Mouse (Mus musculus): ENCODE data around the gene Tex33. TPM values are rescaled to one million over a fixed set of nuclear protein-coding genes. Genes with fewer than 3 reads are reported as not detected.

Tex33 gene
- total RNA-seq, 1 experiment from 2014 or later = not detected

- no peak for ATAC-seq (replicated peaks in 1 of 2; ENCODE audit: insufficient read depth in 1 of 2, low FRiP score in 2 of 2, low TSS enrichment in 1 of 2, low read depth in 1 of 2, poor library complexity in 2 of 2, severe bottlenecking in 2 of 2)
These were observed 28.8 kb upstream of the Tex33 start for GRCm38 (mm10) chr15:78424507-78424906.

DNA sequence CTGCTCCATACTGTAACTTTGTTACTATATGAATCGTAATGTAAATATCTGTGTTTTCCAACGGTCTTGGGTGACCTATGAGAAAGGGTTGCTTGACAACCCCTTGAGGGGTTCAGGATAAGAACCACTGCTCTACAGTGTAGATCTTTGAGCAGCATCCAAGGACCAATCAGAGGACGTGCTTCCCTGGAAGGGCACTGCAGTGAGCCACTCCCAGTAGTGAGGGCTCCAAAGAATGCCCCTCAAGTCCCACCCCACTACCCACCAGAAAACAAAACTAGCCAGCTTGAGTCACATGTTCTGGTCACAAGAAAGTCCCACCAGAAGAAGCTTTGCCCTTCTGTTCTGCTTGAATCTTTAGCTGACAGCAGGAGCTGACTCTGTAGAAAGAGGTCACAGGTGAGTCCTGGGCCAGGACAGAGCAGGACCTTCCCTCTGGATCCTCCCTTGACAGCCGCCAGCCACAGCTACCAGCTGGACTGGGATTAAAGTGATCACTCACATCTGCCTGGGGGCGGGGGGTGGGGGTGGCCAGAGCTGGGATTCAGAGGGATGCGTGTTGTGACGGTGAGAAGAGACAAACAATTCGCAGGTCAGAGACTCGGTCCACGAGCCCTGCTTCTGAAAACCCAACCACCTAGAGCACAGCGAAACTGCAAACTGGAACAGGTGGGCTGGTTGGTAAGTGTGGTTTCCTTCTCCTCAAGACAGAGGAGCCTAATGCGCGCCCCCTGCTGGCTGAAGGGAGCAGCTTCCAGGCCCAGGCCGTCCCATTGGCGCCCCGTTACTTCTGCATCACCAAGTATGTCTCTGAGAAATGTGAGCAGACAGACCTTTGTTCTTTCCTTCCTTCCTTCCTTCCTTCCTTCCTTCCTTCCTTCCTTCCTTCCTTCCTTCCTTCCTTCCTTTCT is 26.6 kb upstream of the Tex33 start:
- peak; percentile 77 to 93 for ATAC-seq (replicated peaks in 1 of 2; ENCODE audit: insufficient read depth in 1 of 2, low FRiP score in 2 of 2, low TSS enrichment in 1 of 2, low read depth in 1 of 2, poor library complexity in 2 of 2, severe bottlenecking in 2 of 2)

DNA sequence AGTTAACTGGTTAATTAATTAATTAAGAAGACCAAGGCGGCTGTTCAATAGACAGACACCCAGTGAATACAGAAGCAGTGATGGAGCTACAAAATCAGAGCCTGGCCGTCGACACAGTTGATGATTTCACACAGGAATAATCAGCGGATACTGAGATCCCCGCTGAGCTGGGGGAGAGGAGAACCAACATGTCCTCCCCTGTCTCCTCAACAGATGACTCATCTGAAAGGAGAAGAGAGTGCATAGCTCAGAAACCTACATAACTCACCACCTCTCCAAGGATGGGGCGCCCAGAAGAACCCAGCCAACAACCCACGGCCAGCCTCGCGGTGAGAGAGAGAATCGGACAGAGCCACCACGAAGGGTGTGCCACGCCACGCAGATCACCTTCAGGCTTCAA is 24.7 kb upstream of the Tex33 start:
- no peak for ATAC-seq (replicated peaks in 1 of 2; ENCODE audit: insufficient read depth in 1 of 2, low FRiP score in 2 of 2, low TSS enrichment in 1 of 2, low read depth in 1 of 2, poor library complexity in 2 of 2, severe bottlenecking in 2 of 2)

- ATAC-seq (replicated peaks in 1 of 2; ENCODE audit: insufficient read depth in 1 of 2, low FRiP score in 2 of 2, low TSS enrichment in 1 of 2, low read depth in 1 of 2, poor library complexity in 2 of 2, severe bottlenecking in 2 of 2) = no peak
These were observed 21.2 kb upstream of the Tex33 start for GRCm38 (mm10) chr15:78416937-78417336.

DNA sequence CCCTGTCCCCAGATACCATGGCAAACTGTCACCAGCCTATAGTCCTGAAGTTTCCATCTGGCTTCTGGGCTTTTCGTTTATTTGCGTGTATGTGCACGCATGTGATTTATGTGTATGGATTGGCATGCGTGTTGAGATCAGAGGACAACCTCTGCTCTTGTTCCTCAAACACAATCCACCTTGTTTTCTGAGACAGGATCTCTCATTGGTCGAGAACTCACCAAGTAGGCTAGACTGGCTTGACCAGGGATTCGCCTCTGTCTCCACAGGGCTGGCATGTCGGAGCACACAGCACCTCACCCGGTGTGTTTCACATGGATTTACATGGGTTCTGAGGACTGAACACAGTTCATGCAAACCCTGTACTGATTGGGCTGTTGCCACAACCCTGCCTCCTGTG is 18.4 kb upstream of the Tex33 start:
- no peak for ATAC-seq (replicated peaks in 1 of 2; ENCODE audit: insufficient read depth in 1 of 2, low FRiP score in 2 of 2, low TSS enrichment in 1 of 2, low read depth in 1 of 2, poor library complexity in 2 of 2, severe bottlenecking in 2 of 2)

- ATAC-seq (replicated peaks in 1 of 2; ENCODE audit: insufficient read depth in 1 of 2, low FRiP score in 2 of 2, low TSS enrichment in 1 of 2, low read depth in 1 of 2, poor library complexity in 2 of 2, severe bottlenecking in 2 of 2) = no peak
These were observed 18.0 kb upstream of the Tex33 start for GRCm38 (mm10) chr15:78413719-78414117.

- ATAC-seq (replicated peaks in 1 of 2; ENCODE audit: insufficient read depth in 1 of 2, low FRiP score in 2 of 2, low TSS enrichment in 1 of 2, low read depth in 1 of 2, poor library complexity in 2 of 2, severe bottlenecking in 2 of 2) = peak in 1 of 2 experiments; percentile 43; a peak in 1 of 4 replicates
These were observed 17.5 kb upstream of the Tex33 start for GRCm38 (mm10) chr15:78413083-78413718.

- ATAC-seq (replicated peaks in 1 of 2; ENCODE audit: insufficient read depth in 1 of 2, low FRiP score in 2 of 2, low TSS enrichment in 1 of 2, low read depth in 1 of 2, poor library complexity in 2 of 2, severe bottlenecking in 2 of 2) = no peak
These were observed 13.9 kb upstream of the Tex33 start for GRCm38 (mm10) chr15:78409570-78410052.

DNA sequence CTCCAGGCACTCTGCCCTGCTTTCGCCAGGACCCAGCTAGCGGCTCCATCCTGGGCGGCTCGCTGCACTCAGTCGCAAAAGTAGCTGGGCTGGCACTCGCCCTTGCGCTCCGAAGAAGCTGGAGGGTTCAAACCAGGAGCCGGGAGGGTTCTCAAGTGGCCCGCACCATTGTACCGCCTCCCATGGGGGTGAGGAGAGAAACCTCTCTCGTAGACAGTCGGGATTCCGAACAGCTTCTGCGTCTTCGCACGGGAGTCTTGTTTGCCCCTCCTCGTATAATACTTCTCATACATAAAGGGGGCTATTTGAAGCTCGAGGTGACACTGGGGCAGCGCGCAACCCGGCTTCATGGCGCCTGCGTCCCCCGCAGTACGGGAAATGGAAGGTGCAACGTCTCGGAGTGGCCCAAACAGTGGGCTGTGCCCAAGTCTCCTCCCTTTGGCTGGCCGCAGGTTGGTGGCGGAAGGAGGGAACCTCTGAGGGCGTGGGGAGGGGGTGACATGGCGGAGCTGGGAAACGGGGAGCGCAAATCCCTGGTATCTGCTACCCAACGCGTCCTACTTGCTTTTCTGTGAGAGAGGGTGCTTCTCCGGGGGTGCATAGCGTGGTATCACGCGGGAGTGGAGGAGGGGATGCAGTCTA is 10.7 kb upstream of the Tex33 start, which contains the start of gene Mpst:
Gene Mpst, plus strand, starts transcription at position 124 of the 642 bp plus-strand sequence.
- ATAC-seq (replicated peaks in 1 of 2; ENCODE audit: insufficient read depth in 1 of 2, low FRiP score in 2 of 2, low TSS enrichment in 1 of 2, low read depth in 1 of 2, poor library complexity in 2 of 2, severe bottlenecking in 2 of 2) = peak; percentile 89 to 90

GRCm38 (mm10) chr15:78405517-78406211 is 10.0 kb upstream of the Tex33 start, which contains the start of gene Tst:
Tst (minus strand) TSS chr15:78405907.
- ATAC-seq (replicated peaks in 1 of 2; ENCODE audit: insufficient read depth in 1 of 2, low FRiP score in 2 of 2, low TSS enrichment in 1 of 2, low read depth in 1 of 2, poor library complexity in 2 of 2, severe bottlenecking in 2 of 2) = peak; percentile 15 to 23; a peak in 2 of 4 replicates

DNA sequence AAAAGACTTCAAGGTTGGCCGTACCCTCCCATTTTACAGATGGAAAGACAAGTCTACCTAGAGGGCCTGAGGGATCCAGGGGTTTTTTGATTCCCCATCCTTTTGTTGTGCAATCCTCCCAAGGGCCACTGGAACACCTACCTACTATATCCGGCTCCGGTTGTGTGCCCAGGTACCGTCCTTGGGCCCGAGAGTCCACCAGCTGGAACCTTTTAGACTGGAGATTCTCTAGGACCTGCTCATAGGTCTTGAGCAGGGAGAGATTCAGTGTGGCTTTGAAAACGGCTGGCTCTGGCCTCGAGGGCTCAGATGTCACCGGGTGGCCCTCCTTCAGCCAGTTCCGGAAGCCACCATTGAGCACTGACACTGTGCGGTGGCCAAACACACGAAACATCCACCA is 9.4 kb upstream of the Tex33 start:
- no peak for ATAC-seq (replicated peaks in 1 of 2; ENCODE audit: insufficient read depth in 1 of 2, low FRiP score in 2 of 2, low TSS enrichment in 1 of 2, low read depth in 1 of 2, poor library complexity in 2 of 2, severe bottlenecking in 2 of 2)

DNA sequence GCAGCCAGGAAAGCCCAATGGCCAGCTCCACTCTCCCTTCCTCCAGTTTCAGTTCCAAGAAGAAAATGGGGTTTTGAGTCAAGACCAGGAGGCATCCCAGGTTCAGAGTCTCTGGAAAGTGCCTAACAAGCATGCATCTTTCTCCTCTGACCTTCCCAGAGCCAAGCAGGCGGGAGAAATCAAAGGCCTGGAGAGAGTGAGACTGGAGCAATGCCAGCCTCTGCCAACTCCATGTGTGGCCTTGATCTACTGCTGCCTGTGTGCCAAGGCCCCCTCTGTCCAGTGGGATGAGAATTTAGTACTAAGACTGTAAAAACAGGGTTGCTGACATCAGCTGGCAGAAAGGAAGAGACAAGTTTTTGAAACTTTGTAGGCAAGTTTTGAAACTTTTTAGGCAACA is 8.2 kb upstream of the Tex33 start:
- no peak for ATAC-seq (replicated peaks in 1 of 2; ENCODE audit: insufficient read depth in 1 of 2, low FRiP score in 2 of 2, low TSS enrichment in 1 of 2, low read depth in 1 of 2, poor library complexity in 2 of 2, severe bottlenecking in 2 of 2)

- ATAC-seq (replicated peaks in 1 of 2; ENCODE audit: insufficient read depth in 1 of 2, low FRiP score in 2 of 2, low TSS enrichment in 1 of 2, low read depth in 1 of 2, poor library complexity in 2 of 2, severe bottlenecking in 2 of 2) = no peak
These were observed 7.6 kb upstream of the Tex33 start for GRCm38 (mm10) chr15:78403301-78403741.

DNA sequence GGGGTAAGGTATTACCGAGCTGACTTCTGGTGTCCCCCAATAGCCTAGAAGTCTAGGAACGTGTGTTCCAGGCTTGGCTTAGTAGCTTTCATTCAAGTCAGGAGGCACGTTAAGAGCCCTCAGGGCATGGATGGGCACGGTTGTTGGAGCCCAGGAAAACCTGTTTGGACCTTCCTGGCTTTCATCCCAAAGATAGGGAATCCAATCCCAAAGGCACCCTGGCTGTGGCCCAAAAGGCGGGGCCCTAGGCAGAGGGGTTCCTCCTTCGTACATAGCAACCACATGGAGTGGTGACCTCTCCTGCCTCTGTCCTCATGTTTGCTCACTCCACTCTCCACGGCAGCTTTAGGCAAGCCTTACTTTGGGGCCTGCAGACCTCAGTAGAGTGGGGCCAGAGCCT is 6.7 kb upstream of the Tex33 start:
- ATAC-seq (replicated peaks in 1 of 2; ENCODE audit: insufficient read depth in 1 of 2, low FRiP score in 2 of 2, low TSS enrichment in 1 of 2, low read depth in 1 of 2, poor library complexity in 2 of 2, severe bottlenecking in 2 of 2) = no peak

DNA sequence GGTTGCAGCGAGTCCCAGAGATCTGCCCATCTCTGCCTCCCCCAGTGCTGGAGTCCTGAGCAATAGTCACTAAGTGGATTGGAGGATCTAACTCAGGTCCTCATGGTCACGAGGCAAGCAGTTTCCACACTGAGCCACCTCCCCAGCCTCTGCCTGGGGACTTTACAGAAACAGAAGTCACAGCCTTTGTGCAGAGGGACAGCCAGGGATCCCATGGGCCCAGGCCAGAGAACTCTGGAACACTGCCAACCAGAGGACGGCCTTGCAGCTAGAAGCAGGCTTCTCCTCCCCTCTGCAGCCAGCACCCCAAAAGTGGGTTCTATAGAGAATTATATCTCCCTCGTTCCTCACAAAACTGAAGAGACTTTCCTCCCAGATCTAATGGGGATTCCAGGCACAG is 6.2 kb upstream of the Tex33 start:
- ATAC-seq (replicated peaks in 1 of 2; ENCODE audit: insufficient read depth in 1 of 2, low FRiP score in 2 of 2, low TSS enrichment in 1 of 2, low read depth in 1 of 2, poor library complexity in 2 of 2, severe bottlenecking in 2 of 2) = no peak

GRCm38 (mm10) chr15:78401345-78401744 is 5.6 kb upstream of the Tex33 start:
- ATAC-seq (replicated peaks in 1 of 2; ENCODE audit: insufficient read depth in 1 of 2, low FRiP score in 2 of 2, low TSS enrichment in 1 of 2, low read depth in 1 of 2, poor library complexity in 2 of 2, severe bottlenecking in 2 of 2) = peak; percentile 12 to 29; a peak in 1 of 4 replicates

DNA sequence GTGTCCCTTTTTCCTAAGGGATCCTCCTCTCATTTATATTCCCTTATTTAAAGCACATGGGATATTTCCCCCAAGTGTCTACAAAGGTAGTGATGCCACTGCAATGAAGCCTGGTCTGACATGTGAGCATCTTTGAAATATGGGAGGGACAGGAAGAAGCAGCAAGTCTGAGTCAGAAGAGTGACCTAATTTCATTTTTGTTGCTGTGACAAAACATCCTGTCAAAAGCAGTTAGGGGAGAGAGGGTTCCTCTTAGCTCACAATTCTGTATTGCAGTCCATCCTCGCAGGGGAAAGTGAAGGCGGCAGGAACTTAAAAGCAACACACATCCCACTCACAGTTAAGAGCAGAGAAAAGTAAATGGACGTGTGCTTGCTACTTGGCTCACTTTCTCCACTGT is 4.9 kb downstream of the Tex33 start:
- peak in 1 of 2 experiments; percentile 56; a peak in 1 of 4 replicates for ATAC-seq (replicated peaks in 1 of 2; ENCODE audit: insufficient read depth in 1 of 2, low FRiP score in 2 of 2, low TSS enrichment in 1 of 2, low read depth in 1 of 2, poor library complexity in 2 of 2, severe bottlenecking in 2 of 2)
